Mouse (Mus musculus) lung, adult 2 months (tissue): ENCODE data around the gene Atp13a1.

Source experiments
- CTCF ChIP-seq: fragments of 200-500 bp; IDR thresholded peaks from 2 replicates; pipeline ENCODE4 v1.5.1; 2011; ENCODE audit warnings: mild to moderate bottlenecking, low read length, control low read depth; ENCODE audit not compliant: insufficient read depth
- POLR2A ChIP-seq: fragments of 200-500 bp; IDR thresholded peaks from 2 replicates; pipeline ENCODE4 v1.6.1; 2011; ENCODE audit warnings: low read depth, mild to moderate bottlenecking, control low read depth, low read length, borderline replicate concordance; ENCODE audit errors: extremely low read depth

- no peak for TF ChIP-seq CTCF
- TF ChIP-seq POLR2A, result no peak
Observed at GRCm38 (mm10) chr8:69807236-69807635, 16.3 kb downstream of the Atp13a1 start.
